ENCODE assay signal across 7 mouse cellular contexts in genomic region chr11:61616523-61617292, GRCm38 (mm10). TPM values are rescaled to one million over a fixed set of nuclear protein-coding genes. Genes with fewer than 3 reads are reported as not detected.
DNase-seq lines count a peak whose midpoint lies in the region; ATAC-seq and TF ChIP-seq lines count a peak whose summit lies in the region.

No protein-coding gene starts in this region.

- H3K4me1 ChIP-seq in embryonic facial prominence, embryonic 14.5 days (ENCODE audit: control insufficient read depth, insufficient read depth, low read length), result peaks cover 12% of the 10 kb centered on the region; the same call in 1 of the 2 replicates
- H3K4me1 ChIP-seq in heart, embryonic 15.5 days (replicated peaks), result peaks cover 32% of the 10 kb centered on the region

- no peaks in the 10 kb centered on the region for H3K27me3 ChIP-seq in embryonic facial prominence, embryonic 14.5 days (replicated peaks; ENCODE audit: control insufficient read depth, insufficient read depth, low read length)
- no peaks in the 10 kb centered on the region for H3K27me3 ChIP-seq in heart, embryonic 15.5 days

- DNase-seq in layer of hippocampus, adult 2 months (ENCODE audit: low spot score in 2 of 2), result no peak
- DNase-seq in layer of hippocampus, postnatal 10 days (ENCODE audit: low spot score in 2 of 2), result no peak
- peak; percentile 5 for DNase-seq in embryonic facial prominence, embryonic 14.5 days (ENCODE audit: low spot score)
- peak; percentile 41 for DNase-seq in lung, postnatal 14 days
- no peak for DNase-seq in layer of hippocampus, postnatal 25 days (ENCODE audit: extremely low spot score in 1 of 2, low spot score in 1 of 2)

- H3K4me2 ChIP-seq in embryonic facial prominence, embryonic 14.5 days (ENCODE audit: low read depth, low read length), result peak overlapping the region; percentile 55
- peak overlapping the region; percentile 57; the same call in 1 of the 2 replicates for H3K4me2 ChIP-seq in heart, embryonic 15.5 days

- H3K36me3 ChIP-seq in embryonic facial prominence, embryonic 14.5 days (ENCODE audit: control insufficient read depth, insufficient read depth, low read length), result no peaks in the 10 kb centered on the region
- H3K36me3 ChIP-seq in heart, embryonic 15.5 days, result no peaks in the 10 kb centered on the region

- WGBS in embryonic facial prominence, embryonic 14.5 days, result 60% methylated on average over 9 of the region's 9 CpGs
- WGBS in heart, embryonic 15.5 days, result 67% methylated on average over 9 of the region's 9 CpGs

- H3K27ac ChIP-seq in layer of hippocampus, adult 2 months, result peak overlapping the region; percentile 62
- peak overlapping the region; percentile 54 for H3K27ac ChIP-seq in embryonic facial prominence, embryonic 14.5 days (replicated peaks; ENCODE audit: low read depth, low read length)
- peak overlapping the region; percentile 23 for H3K27ac ChIP-seq in heart, embryonic 15.5 days

- peak overlapping the region; percentile 41; the same call in 1 of the 2 replicates for H3K9ac ChIP-seq in embryonic facial prominence, embryonic 14.5 days (ENCODE audit: low read depth, low read length)
- no peak overlapping the region for H3K9ac ChIP-seq in heart, embryonic 15.5 days

- no peak overlapping the region for H3K4me3 ChIP-seq in layer of hippocampus, adult 2 months
- no peak overlapping the region for H3K4me3 ChIP-seq in embryonic facial prominence, embryonic 14.5 days (ENCODE audit: low read depth, low read length)
- H3K4me3 ChIP-seq in heart, embryonic 15.5 days, result no peak overlapping the region

- TF ChIP-seq CTCF in layer of hippocampus, adult 2 months (conservative IDR thresholded peaks at IDR 0.05), result no peak

- no peaks in the 10 kb centered on the region for H3K9me3 ChIP-seq in embryonic facial prominence, embryonic 14.5 days (ENCODE audit: control insufficient read depth, low read length)
- H3K9me3 ChIP-seq in heart, embryonic 15.5 days (replicated peaks), result no peaks in the 10 kb centered on the region

- no peak for ATAC-seq in embryonic facial prominence, embryonic 14.5 days (ENCODE audit: low read depth)
- no peak for ATAC-seq in heart, embryonic 15.5 days (replicated peaks; ENCODE audit: insufficient number of reproducible peaks, insufficient read depth, low FRiP score, low read depth)
- ATAC-seq in megakaryocyte, adult 5-6 weeks (ENCODE audit: poor library complexity, severe bottlenecking), result no peak

RNA-seq across cellular contexts. Expression of gene Grap, which starts 36.4 kb away (rescaled TPM):
- total RNA-seq in layer of hippocampus, adult 2 months (2021), result 1 to 10 TPM; 4.1 to 4.4 TPM
- total RNA-seq in layer of hippocampus, postnatal 10 days (2021), result 10 to 100 TPM in 1 of 2 experiments, 1 to 10 TPM in 1; 9.6 to 10.4 TPM
- 8.2 and 8.6 TPM in 2 replicates for polyA plus RNA-seq in embryonic facial prominence, embryonic 14.5 days (2014; fragmentation: Nextera tagmentation; extraction: Ambion mirVana)
- 9.3 and 13.5 TPM in 2 replicates for polyA plus RNA-seq in heart, embryonic 15.5 days (2015; fragmentation: Nextera tagmentation; extraction: Ambion mirVana)
- total RNA-seq in megakaryocyte, adult 5-6 weeks (2015), result 0.85 and 2.4 TPM in 2 replicates
- 3.5 and 4.3 TPM in 2 replicates for total RNA-seq in megakaryocyte, adult 5-6 weeks (2017)
- 1 to 10 TPM; 4.8 to 6.1 TPM for total RNA-seq in layer of hippocampus, postnatal 25 days (2021)

RNA-seq across cellular contexts. Expression of gene Epn2, which starts 37.2 kb away (rescaled TPM):
- total RNA-seq in layer of hippocampus, adult 2 months (2021), result 100 to 1,000 TPM; 162 to 170 TPM
- 100 to 1,000 TPM; 129 to 132 TPM for total RNA-seq in layer of hippocampus, postnatal 10 days (2021)
- polyA plus RNA-seq in embryonic facial prominence, embryonic 14.5 days (2014; fragmentation: Nextera tagmentation; extraction: Ambion mirVana), result 28.0 TPM in 2 replicates
- 20.2 and 20.5 TPM in 2 replicates for polyA plus RNA-seq in heart, embryonic 15.5 days (2015; fragmentation: Nextera tagmentation; extraction: Ambion mirVana)
- 0.04 and 0.07 TPM in 2 replicates for total RNA-seq in megakaryocyte, adult 5-6 weeks (2015)
- total RNA-seq in megakaryocyte, adult 5-6 weeks (2017), result 3.3 TPM in 1 of 2 replicates, not detected in the other
- 100 to 1,000 TPM; 173 to 185 TPM for total RNA-seq in layer of hippocampus, postnatal 25 days (2021)

Comparison
In these comparisons a context has a peak if more than half of its experiments do, and no peak if none do; other contexts are left out.
1. DNase-seq: peak in embryonic facial prominence, embryonic 14.5 days (single experiment) and lung, postnatal 14 days (single experiment); none in layer of hippocampus, adult 2 months (0 of 2), layer of hippocampus, postnatal 10 days (0 of 2) and layer of hippocampus, postnatal 25 days (0 of 2).
2. RNA of gene Epn2, which starts 37.2 kb away (total RNA-seq): 173 to 185 TPM in layer of hippocampus, postnatal 25 days, 162 to 170 TPM in layer of hippocampus, adult 2 months and 129 to 132 TPM in layer of hippocampus, postnatal 10 days; 0.04 to 3.3 TPM in megakaryocyte, adult 5-6 weeks; every median in the first group is over 10 times any median in the second.
3. Peak in every context shown above with its lines, with median percentiles within 50 percentile points of each other: H3K27ac ChIP-seq.